Mouse (Mus musculus) liver, adult 2 months (tissue): ENCODE data around the gene Piwil4. TPM values are rescaled to one million over a fixed set of nuclear protein-coding genes. Genes with fewer than 3 reads are reported as not detected.

ENCODE experiments used
- DNase-seq: peaks from one replicate; pipeline ENCODE4 v3.0.0-alpha.2; 2011; ENCODE audit warnings: low read depth, low spot score; ENCODE audit errors: extremely low read depth
- H3K27ac ChIP-seq: fragments of 200-500 bp; replicated peaks from 2 replicates; pipeline ENCODE4 v1.5.1; 2012; ENCODE audit warnings: low read depth, mild to moderate bottlenecking, control low read depth, inconsistent platforms, low read length; ENCODE audit not compliant: insufficient read depth
- H3K27me3 ChIP-seq: fragments of 200-500 bp; 2 replicates; pipeline ENCODE4 v1.6.1; 2012; ENCODE audit warnings: mild to moderate bottlenecking, moderate library complexity, low read length, inconsistent platforms; ENCODE audit not compliant: control insufficient read depth, insufficient read depth
- H3K36me3 ChIP-seq: fragments of 200-500 bp; 2 replicates; pipeline ENCODE4 v1.6.1; 2012; ENCODE audit warnings: low read length, inconsistent platforms; ENCODE audit not compliant: control insufficient read depth, insufficient read depth
- H3K4me1 ChIP-seq: fragments of 200-500 bp; 2 replicates; pipeline ENCODE4 v1.6.1; 2011; ENCODE audit warnings: low read length; ENCODE audit not compliant: control insufficient read depth, insufficient read depth
- H3K4me3 ChIP-seq: fragments of 200-500 bp; 2 replicates; pipeline ENCODE4 v1.5.1; 2011; ENCODE audit warnings: low read depth, mild to moderate bottlenecking, control low read depth, low read length, moderate library complexity; ENCODE audit not compliant: insufficient read depth
- H3K79me2 ChIP-seq: fragments of 200-500 bp; 2 replicates; pipeline ENCODE4 v1.6.1; 2012; ENCODE audit warnings: inconsistent platforms, mild to moderate bottlenecking, low read length, moderate library complexity; ENCODE audit not compliant: control insufficient read depth, insufficient read depth
- H3K9ac ChIP-seq: fragments of 200-500 bp; 2 replicates; pipeline ENCODE4 v1.6.1; 2012; ENCODE audit warnings: low read depth, mild to moderate bottlenecking, control low read depth, inconsistent platforms, low read length
- CTCF ChIP-seq: fragments of 200-500 bp; IDR thresholded peaks from 2 replicates; pipeline ENCODE4 v1.5.1; 2011; ENCODE audit warnings: low read depth, low read length, control low read depth
- POLR2A ChIP-seq: fragments of 200-500 bp; IDR thresholded peaks from 2 replicates; pipeline ENCODE4 v1.6.1; 2011; ENCODE audit warnings: low read length, control low read depth; ENCODE audit not compliant: insufficient read depth; ENCODE audit errors: extremely low read depth
- WGBS: fragments of 180-500 bp; shearing (Covaris S2); methylation state at CpG from one replicate; pipeline ENCODE4 v1.1.7; 2018; 5-methylcytosine and 5-hydroxymethylcytosine counted together
- polyA plus RNA-seq: library from polyadenylated mRNA; depleted of rRNA; stranded (reverse); fragments of >200 nt; gene quantifications from 2 replicates; pipeline ENCODE4 v1.2.3, GENCODE M21; 2012
- total RNA-seq: library from RNA; depleted of rRNA; stranded (reverse); fragments of >200 nt; gene quantifications from 2 replicates; pipeline ENCODE4 v1.2.3, GENCODE M21; 2014

The Piwil4 gene
- total and polyA plus RNA-seq, 2 experiments = not detected

DNA sequence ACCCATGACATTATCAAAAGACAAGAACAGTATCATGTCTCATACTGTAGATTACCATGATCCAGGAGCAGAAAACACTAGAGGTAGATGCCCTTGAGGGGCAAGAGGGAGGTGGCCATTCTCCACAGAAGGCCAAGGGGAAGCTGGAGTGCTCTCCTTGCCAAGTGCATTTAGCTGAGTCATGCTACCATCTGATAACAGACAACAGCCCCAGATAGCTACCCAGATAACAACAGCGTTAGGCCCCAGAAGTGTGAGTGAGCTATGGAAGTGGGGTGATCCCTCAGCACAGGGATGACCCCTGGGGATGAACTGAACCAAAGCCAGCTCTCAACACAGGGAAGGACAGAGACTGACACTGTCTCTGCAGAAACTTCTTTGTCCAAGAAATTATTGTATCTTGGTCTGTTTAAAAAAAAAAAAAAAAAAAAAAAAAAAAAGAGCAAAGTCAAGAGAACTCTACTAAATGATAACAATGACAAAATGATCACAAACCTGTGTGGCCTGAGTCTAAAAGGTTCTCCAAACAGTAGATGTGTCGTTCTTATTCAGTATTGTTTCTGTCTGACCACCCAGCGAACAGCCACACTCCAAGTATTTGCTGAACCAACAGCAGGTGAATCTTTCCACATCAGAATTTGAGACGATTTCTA lies 909 bp downstream of the Piwil4 start:
- no peak overlapping the region for H3K27ac ChIP-seq
- TF ChIP-seq CTCF (no peak), POLR2A (no peak)
- no peak for DNase-seq
- H3K36me3 ChIP-seq = no peaks in the 10 kb centered on the region
- no peak overlapping the region for H3K4me3 ChIP-seq
- no peak overlapping the region for H3K9ac ChIP-seq
- H3K79me2 ChIP-seq = no peaks in the 10 kb centered on the region
- 60% methylated on average over 4 of the region's 4 CpGs for WGBS
- no peaks in the 10 kb centered on the region for H3K27me3 ChIP-seq
- H3K4me1 ChIP-seq = no peaks in the 10 kb centered on the region

DNA sequence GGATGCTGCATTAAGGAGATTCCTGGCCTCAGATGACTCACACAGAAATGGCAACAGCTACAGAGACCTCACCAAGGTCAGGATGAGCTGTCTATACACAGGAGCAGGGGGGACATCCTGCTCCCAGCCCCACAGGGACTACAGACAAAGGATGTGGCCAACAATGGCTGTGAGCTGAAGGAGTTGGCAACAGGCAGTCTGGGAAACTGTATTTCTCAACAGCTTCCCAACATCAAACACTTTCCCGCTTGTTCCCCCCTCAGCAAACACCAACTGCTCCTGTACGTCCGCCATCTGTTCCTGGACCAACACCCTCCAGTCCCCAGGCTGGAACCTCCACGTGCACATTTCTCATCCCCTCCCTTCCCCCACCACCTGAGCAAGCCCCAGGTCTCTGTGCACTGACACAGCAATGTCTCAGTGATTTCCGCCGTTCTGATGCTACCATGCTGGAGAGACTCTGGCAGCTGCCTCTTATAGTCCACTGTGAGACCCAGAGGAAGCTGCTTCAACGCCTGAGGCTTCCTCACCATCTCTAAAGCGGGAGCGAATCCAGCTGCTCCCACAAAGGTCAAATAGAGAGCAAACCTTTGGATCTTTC lies 9.5 kb downstream of the Piwil4 start:
- H3K4me1 ChIP-seq = no peaks in the 10 kb centered on the region
- no peak overlapping the region for H3K9ac ChIP-seq
- TF ChIP-seq POLR2A (no peak), CTCF (no peak)
- H3K27ac ChIP-seq = no peak overlapping the region
- no peak for DNase-seq
- no peak overlapping the region for H3K4me3 ChIP-seq
- no peaks in the 10 kb centered on the region for H3K79me2 ChIP-seq
- WGBS = 40% methylated on average over 9 of the region's 9 CpGs
- no peaks in the 10 kb centered on the region for H3K27me3 ChIP-seq
- H3K36me3 ChIP-seq = no peaks in the 10 kb centered on the region

DNA sequence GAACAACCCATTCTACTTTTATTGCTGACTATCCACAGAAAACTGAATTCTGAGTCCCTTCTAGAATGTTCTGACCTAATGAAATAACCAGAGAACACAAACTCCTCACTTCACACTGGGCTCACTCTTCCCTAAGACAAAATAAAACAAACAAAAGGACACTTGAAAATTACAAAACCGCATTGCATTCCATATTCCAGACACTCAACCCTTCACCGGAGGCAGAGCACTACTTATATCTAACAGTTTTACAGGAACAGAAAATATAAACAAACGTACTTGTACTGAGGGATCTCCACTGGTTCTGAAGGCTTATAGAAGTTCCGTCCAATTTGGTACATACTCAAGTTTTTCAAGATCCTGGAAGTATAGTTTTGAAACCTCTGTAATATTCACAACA lies 12.2 kb downstream of the Piwil4 start:
- Histone ChIP-seq H3K4me1 (no peaks in the 10 kb centered on the region), H3K4me3 (no peak overlapping the region), H3K79me2 (no peaks in the 10 kb centered on the region), H3K27ac (no peak overlapping the region), H3K9ac (no peak overlapping the region), H3K36me3 (no peaks in the 10 kb centered on the region), H3K27me3 (no peaks in the 10 kb centered on the region)
- TF ChIP-seq POLR2A (no peak), CTCF (no peak)
- 91% methylated on average over 4 of the region's 4 CpGs for WGBS
- DNase-seq = no peak

DNA sequence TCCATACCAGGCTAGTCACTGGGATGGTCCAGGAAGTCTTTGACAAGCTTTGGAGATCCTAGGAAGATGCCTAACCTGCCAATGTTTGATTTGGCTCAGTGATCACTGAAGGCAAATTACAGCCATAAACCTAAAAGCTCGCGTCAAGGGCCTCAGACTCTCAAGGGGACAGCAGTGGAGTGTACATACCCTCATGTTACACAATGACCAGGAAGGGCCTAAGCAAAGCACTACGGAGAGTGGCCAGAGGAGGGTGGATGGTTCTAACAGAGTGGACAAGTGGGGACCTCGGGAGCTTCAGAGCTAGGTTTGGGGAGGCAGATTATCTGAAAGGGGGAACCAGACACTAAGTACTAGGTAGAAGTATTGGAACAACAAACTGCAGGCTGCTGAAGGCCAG lies 13.9 kb downstream of the Piwil4 start:
- TF ChIP-seq POLR2A (no peak), CTCF (no peak)
- no peak overlapping the region for H3K27ac ChIP-seq
- WGBS = 63% methylated on average over 4 of the region's 4 CpGs
- H3K9ac ChIP-seq = no peak overlapping the region
- H3K79me2 ChIP-seq = no peaks in the 10 kb centered on the region
- H3K27me3 ChIP-seq = no peaks in the 10 kb centered on the region
- H3K36me3 ChIP-seq = no peaks in the 10 kb centered on the region
- DNase-seq = no peak
- no peak overlapping the region for H3K4me3 ChIP-seq
- no peaks in the 10 kb centered on the region for H3K4me1 ChIP-seq

DNA sequence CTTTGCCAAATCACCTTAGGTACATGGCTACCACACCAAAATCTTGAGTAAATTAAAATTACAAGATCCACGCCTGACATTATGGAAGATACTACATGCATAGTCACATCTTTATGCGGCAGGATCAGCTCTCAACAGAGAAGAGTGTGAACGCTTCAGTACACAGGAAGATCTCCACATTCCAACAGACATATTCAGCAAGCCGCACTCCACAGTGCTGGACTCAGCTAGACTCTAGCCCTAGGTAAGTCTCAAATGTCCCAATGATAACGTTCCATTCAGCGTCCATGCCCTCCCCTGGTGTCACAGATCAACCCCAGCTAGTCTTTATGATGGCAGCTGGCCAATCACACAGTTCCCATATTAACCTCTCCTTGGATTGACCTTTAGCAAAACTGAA lies 14.5 kb downstream of the Piwil4 start:
- WGBS = 87% methylated on average over 6 of the region's 6 CpGs
- TF ChIP-seq POLR2A (no peak), CTCF (no peak)
- Histone ChIP-seq H3K4me3 (no peak overlapping the region), H3K36me3 (no peaks in the 10 kb centered on the region), H3K27ac (no peak overlapping the region), H3K27me3 (no peaks in the 10 kb centered on the region), H3K79me2 (no peaks in the 10 kb centered on the region), H3K4me1 (no peaks in the 10 kb centered on the region), H3K9ac (no peak overlapping the region)
- no peak for DNase-seq

DNA sequence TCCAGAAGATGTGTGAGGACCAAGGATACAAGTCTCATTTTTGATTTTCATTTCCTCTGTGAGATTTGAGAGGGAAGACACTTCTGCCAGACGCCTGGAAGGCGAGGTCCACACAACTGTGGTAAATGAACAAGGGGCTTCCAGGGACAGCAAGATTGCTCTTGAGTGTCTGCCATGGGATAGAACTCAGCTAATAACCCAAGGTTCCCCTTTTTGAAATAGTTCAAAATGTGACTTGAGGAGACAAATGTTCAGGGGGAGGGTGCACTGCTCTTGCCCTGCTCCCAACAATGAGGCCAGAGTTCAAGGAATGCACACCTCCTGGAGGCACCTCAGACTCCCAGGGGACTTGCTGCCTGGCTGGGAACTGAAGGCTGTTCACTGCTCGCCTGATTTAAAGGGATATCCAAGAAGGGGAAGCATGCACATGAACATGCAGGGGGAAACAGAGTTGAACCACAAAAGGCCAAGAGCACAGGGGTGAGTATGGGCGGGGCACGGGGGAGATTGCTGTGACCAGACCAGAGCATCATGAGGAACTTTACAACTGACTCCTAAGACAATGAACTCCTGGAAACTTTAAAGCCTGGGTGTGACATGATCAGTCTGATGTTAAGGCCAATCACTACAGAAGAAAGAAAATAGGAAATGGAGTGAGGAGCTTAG lies 15.6 kb downstream of the Piwil4 start:
- Histone ChIP-seq H3K4me1 (no peaks in the 10 kb centered on the region), H3K27ac (no peak overlapping the region), H3K79me2 (no peaks in the 10 kb centered on the region), H3K4me3 (no peak overlapping the region), H3K27me3 (no peaks in the 10 kb centered on the region), H3K9ac (no peak overlapping the region), H3K36me3 (no peaks in the 10 kb centered on the region)
- 85% methylated on average over 5 of the region's 5 CpGs for WGBS
- no peak for DNase-seq
- no peak for TF ChIP-seq CTCF
- no peak for TF ChIP-seq POLR2A
